Mouse (Mus musculus) adrenal gland, adult 2 months (tissue): Measurements from ENCODE around the gene Adamts12. TPM values are rescaled to one million over a fixed set of nuclear protein-coding genes. Genes with fewer than 3 reads are reported as not detected.
A peak's percentile ranks its signal among the peaks of the same experiment; 100 is the strongest.

Source experiments
- DNase-seq: peaks from one replicate; pipeline ENCODE4 v3.0.0; 2021
- polyA plus RNA-seq: library from polyadenylated mRNA; depleted of rRNA; stranded (reverse); fragments of >200 nt; gene quantifications from 2 replicates; pipeline ENCODE4 v1.2.3, GENCODE M21; 2012
- total RNA-seq, 2 experiments: library from RNA; stranded (reverse); gene quantifications; 2 replicates each; pipeline ENCODE4 v1.2.3; 2021

The Adamts12 gene
- total and polyA plus RNA-seq, 3 experiments: 0.40 to 4.0 (median 3.8) TPM

DNA sequence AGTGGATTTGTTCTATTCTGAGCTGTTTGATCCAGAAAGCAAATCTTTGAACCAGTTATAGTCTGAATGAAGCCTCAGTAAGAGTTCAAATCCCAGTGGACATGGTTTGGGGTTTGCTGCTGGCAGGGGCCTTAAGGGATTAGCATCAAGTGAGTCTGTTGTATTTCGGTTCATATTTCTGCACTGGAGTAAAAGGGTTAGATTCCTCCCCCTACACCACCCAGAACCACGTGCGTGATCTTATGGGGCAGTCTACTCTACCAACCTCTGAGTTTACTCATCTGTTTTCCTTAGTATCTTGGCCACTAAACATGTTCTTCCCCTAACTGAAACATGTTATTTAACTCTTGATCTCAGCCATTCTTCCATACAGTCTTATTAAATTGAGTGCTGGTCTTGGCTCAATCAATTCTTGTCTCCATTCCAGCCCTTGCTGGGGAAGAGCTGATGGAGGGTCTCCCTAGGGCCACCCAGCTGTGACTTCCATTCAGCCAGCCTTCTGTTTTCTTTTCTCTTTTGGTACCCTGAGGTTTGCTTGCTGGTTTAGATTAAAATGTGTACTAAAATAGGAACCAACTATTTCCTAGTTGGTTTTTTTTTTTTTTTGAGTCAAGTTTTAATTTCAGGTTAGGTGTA, 11.3 kb downstream of the Adamts12 start:
- DNase-seq: no peak

DNA sequence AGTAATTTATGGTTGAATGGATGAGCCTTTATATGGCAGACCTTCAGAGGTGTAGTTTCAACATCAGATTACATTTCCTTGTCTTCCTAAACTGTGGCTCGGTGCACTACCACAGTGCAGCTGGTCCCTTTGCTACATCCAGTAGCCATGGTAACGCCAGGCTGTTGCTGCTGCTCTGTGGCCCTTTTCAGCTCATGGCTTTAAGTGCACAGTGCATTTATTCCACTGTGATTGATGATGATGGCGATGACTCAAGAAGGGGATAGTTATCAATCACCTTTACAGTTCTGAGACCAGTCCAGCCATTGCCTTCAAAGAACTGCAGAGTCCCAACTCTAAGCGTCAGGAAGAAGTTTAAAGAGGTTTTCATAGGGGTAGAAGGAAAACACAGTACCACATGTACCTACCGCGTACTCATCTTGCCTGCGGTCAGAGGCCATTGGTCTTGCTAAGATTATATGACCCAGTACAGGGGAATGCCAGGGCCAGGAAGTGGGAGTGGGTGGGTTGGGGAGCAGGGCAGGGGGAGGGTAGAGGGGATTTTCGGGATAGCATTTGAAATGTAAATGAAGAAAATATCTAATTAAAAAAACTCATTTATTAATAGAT, 18.5 kb downstream of the Adamts12 start:
- DNase-seq: no peak

DNA sequence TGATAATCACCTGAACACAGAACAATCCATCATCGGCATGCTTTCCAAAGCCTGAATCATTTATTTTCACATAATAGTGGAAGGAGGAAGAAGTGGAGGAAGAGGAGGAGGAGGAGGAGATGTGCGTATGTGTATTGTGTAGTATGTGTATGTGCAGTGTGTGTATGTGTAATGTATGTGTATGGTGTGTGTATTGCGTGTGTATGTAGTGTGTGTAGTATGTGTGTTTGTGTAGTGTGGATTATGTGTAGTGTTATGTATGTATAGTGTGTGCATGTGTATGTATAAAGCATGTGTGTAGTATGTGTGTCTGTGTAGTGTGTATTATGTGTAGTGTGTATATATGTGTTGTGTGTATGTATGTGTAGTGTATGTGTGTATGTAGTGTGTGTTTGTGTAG, 19.1 kb downstream of the Adamts12 start:
- DNase-seq: no peak

DNA sequence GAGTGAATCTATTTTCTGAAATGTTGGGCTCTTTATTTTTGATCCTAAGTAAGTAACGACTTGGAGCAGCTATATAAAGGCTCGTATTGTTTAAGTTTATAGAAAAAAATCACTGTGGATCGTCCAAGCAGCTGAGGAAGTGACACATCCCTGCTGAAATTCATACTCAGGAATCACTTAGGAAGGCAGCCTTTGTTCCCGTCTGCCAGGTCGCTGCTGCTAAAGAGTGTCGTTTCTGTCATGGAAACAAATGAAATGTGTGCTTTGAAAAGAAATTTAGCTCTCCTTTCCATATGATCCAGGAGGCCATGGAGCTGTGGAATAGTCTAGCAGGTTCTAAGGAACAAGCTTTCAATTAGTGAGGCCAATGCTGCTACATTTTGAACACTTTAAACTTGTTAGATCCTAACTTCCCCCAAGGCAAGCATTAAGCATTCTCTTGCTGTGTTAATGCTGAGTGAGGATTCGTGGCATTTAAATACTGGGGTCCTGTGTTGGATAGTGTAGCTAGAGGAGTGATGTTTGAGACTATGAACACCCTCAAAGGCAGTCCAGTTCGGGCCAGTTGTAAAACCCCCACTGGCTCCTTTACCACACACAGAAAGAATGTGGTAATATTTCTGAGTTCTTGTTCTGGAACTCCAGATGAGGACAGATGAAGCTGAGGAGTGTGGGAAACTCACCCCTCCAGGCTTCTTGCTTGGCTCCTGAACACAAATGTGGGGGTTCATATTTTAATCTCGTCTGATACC, 19.8 kb downstream of the Adamts12 start:
- no peak for DNase-seq

DNA sequence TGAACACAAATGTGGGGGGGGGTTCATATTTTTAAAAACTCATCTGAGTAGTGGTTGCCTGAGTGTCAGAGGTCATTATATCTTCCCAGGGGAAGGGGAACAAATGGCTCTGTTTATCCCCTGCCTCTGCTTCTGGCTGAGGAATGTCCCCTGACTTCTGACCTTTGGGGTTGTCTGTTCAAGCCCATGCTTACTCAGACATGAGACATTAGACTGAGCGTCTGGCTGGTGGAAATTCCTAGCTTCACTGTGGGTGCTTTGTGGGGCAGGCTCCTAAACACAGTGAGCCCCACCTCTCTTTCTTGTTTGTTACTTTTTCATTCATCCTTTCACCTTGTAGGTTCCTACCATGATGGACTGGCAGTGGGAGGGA, 20.4 kb downstream of the Adamts12 start:
- no peak for DNase-seq

DNA sequence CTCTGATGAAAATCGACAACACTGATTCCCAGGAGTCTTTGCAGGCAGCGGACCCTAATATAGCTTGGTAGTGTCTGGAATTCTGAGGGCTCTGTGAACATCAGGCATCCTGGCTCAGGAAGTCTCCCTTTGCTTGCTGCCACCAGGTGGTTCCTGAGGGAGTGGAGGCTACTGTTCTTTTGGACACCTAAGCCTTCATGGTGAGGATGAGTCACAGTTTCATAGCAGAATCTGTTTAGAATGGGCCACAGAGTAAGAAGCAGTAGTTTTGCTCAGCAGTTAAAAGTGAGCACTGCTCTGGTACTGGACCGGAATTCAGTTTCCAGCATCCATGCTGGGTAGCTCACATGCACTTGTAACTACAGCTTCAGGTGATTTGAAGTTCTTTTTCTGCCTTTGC, 24.9 kb downstream of the Adamts12 start:
- DNase-seq: no peak

- no peak for DNase-seq
These were observed 31.0 kb downstream of the Adamts12 start for GRCm38 (mm10) chr15:11095566-11095965.

- DNase-seq: no peak
These were observed 33.5 kb downstream of the Adamts12 start for GRCm38 (mm10) chr15:11097967-11098702.

DNA sequence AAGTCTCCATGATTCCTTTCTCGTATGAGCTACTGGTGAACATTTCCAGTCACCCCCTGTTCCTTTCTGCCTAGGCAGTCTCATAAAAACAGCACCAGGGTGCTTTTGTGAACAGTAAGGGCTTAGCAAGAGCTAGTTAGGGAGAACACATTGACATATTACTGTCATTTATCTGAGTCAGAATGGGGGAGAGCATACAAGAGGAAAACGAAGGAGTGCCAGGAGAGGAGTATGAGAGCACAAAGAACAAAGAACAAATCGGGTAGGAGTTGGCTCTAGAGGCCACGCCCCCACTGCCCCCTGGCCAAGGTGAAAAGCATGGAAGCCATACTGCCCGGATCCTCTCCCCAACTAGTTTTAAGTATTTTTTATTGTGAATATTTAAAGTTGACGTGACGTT, 34.4 kb downstream of the Adamts12 start:
- no peak for DNase-seq

GRCm38 (mm10) chr15:11100917-11101316, 36.3 kb downstream of the Adamts12 start:
- DNase-seq: no peak

DNA sequence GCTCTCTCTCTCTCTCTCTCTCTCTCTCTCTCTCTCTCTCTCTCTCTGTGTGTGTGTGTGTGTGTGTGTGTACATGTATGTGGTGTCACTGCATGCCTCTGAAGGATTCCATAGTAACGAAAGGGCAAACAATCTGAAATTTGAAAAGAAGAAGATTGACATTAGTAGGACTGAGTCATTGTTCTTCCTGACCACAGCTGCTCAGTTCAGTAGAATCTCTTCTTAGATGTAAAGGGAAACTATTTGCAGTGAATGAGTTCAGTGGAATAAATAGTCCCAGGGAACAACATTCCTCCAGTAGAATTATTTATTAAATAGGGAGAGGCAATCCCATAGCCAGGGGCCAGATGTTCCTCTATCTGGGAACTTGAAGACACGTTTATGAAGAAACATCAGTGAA, 40.5 kb downstream of the Adamts12 start:
- no peak for DNase-seq

- no peak for DNase-seq
These were observed 42.8 kb downstream of the Adamts12 start for GRCm38 (mm10) chr15:11107376-11107775.

GRCm38 (mm10) chr15:11114631-11115197, 50.1 kb downstream of the Adamts12 start:
- DNase-seq: no peak

DNA sequence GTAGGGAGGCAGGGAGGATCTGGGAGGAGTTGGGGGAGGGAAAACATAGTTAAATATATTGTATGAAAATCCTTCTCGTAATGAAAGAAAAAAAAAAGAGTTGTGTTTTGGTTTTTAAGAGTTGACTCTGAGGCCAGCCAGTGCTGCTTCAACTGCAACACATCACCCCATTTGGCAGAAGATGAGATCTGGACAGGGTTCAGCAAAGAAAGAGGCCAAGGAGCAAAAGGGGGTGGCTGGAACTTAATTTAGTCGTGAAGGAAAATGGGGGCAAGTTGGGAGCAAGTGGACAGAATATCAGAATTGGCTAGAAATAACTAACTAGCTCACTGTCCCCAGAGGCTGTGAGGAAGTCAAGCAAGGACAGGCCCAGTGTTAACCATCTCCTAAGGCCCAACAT, 51.7 kb downstream of the Adamts12 start:
- peak; percentile 42 for DNase-seq

GRCm38 (mm10) chr15:11116853-11117252, 52.3 kb downstream of the Adamts12 start:
- no peak for DNase-seq

DNA sequence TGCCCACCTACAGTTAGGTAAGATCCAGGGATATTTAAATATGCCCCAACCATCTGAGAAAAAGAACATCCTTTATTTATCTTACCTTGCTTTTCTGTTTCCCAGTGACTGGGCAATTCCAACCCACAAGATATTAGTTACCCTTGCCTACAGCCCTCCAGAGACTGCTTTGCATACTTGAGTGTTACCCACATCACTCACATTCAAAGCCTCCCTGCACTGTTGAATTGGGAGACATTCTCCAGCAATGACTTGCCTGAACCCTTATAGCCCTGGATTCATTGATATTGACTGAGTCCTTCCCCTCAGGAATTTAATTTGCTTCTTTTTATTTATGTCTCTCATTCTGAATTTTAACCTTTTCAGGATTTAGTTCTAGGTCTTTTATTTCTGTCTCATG, 53.8 kb downstream of the Adamts12 start:
- no peak for DNase-seq

DNA sequence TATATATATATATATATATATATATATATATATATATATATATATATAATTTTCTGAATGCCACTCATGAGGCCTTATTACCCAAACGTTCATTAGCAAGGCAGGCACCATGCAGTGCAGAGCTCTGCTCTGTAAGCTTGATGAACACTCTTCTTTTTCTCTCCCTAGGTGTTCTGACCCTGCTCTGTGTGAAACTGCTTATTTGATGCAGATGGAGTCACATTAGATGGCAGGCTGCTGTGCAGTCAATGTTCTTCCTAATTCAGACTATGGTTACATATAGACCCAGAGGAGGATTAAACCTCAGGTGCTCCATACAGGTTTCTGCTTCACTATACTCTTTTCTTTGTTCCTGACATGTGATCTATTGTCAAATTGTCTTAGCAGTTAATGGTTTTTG, 57.1 kb downstream of the Adamts12 start:
- no peak for DNase-seq

GRCm38 (mm10) chr15:11125361-11125760, 60.8 kb downstream of the Adamts12 start:
- no peak for DNase-seq

DNA sequence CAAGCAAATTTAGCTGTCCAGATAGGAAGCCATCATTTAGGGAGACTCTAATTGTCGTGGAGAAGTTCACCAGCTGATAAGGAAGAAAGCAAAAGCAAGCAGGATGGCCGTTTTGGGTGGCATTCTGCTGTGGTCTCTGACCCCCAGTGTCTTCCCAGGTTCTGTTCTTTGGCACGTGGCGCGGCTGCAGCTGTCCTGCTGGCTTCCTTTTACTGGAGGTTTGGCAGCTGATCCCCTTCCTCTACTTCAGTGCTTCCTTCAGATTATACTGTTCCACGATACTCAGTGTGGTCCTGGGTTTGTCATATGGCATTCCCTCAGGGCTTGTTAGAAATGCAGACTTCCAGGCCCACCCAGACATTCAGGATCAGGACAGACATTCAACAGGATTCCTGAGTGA, 63.9 kb downstream of the Adamts12 start:
- DNase-seq: no peak

DNA sequence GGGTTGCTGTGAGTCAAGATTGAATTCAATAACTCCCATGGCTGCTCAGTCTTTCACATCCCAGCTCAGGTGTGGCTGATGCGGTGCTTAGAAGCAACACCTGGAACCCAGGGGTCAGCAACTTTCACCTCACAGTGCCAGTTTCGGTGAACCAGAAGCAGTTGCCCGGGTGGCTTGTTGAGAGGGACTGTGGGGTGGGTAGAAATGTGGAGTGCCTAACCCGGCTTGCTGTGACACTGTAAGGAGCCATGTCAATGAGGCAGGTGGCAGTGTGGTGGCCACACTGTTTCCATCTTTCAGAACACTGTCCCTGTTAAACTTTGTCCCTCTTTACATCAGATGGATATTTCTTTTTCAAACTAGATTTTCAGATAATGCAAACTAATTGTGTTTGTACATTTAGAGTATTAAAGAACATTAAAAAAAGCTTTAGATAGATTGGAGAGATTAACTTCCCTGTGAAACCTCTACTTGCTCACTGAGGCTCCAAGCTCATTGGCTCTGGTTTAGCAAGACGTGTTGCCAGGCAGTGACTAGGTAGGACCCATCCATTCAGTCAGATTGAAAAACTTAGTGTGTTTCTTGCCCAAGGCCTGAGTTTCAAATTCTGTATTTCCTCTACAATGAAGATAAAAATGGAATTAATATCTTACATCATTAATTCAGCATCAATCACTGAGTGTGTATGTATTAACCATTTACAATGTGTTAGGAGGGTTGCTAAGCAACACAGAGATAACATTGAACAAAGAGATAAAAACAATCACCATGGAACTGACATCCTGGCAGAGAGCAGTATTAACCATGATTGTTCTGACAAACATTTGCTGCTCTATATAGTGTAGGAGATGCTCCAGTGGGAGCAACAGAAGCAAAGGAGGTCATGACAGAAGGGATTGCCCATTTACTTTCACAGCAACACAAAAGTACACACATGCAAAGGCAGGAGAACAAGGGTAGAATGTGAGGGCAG, 68.3 kb downstream of the Adamts12 start:
- DNase-seq: no peak

- DNase-seq: no peak
These were observed 81.0 kb downstream of the Adamts12 start for GRCm38 (mm10) chr15:11145581-11145980.
